5 mouse cellular contexts compared by ENCODE assay signal in genomic region chr11:109342666-109343065, GRCm38 (mm10). TPM values are rescaled to one million over a fixed set of nuclear protein-coding genes. Genes with fewer than 3 reads are reported as not detected.
A peak's percentile ranks its signal among the peaks of the same experiment; 100 is the strongest.
DNase-seq lines count a peak whose midpoint lies in the region; ATAC-seq and TF ChIP-seq lines count a peak whose summit lies in the region.
"Not testable (repeated sequence)": the region's sequence is repeated elsewhere in the genome, so short reads cannot be mapped to it uniquely, and the experiment has no call there.
"Had no signal": no experiment of that assay in that cellular context is flagged by ENCODE, and none has a peak within 500 bp of the region (broad histone marks: within the 10 kb centered on the region; RNA-seq: fewer than 3 reads in every experiment).

No protein-coding gene starts in this region.

- TF ChIP-seq POLR2A in testis, adult 2 months (IDR thresholded peaks at IDR 0.05; ENCODE audit: control insufficient read depth, low read depth, low read length): not testable (repeated sequence)

- TF ChIP-seq EP300 in lung, postnatal 0 days (IDR thresholded peaks at IDR 0.05): peak; percentile 89
- not testable (repeated sequence) for TF ChIP-seq EP300 in stomach, postnatal 0 days (optimal IDR thresholded peaks at IDR 0.05)

- not testable (repeated sequence) for H3K9ac ChIP-seq in lung, postnatal 0 days (replicated peaks; ENCODE audit: low read depth); stomach, postnatal 0 days (ENCODE audit: low read length)

- H3K27me3 ChIP-seq in heart, embryonic 10.5 days (ENCODE audit: insufficient read depth, poor library complexity, severe bottlenecking); lung, postnatal 0 days (replicated peaks; ENCODE audit: insufficient read depth, low read length); stomach, postnatal 0 days (ENCODE audit: control insufficient read depth, insufficient read depth, low read length); testis, adult 2 months (ENCODE audit: control insufficient read depth, insufficient read depth, low read length): not testable (repeated sequence)

- peaks cover 35% of the 10 kb centered on the region for H3K4me1 ChIP-seq in heart, embryonic 10.5 days
- H3K4me1 ChIP-seq in lung, postnatal 0 days (ENCODE audit: insufficient read depth, low read depth, low read length): peaks cover 32% of the 10 kb centered on the region
- not testable (repeated sequence) for H3K4me1 ChIP-seq in stomach, postnatal 0 days (replicated peaks; ENCODE audit: control insufficient read depth, insufficient read depth); testis, adult 2 months (ENCODE audit: control insufficient read depth, insufficient read depth, low read length)

- DNase-seq in heart, embryonic 10.5 days (ENCODE audit: low spot score); stomach, postnatal 0 days (ENCODE audit: low spot score): not testable (repeated sequence)
- peak; percentile 74 for DNase-seq in lung, postnatal 0 days (ENCODE audit: low spot score)

- not testable (repeated sequence) for H3K4me3 ChIP-seq in heart, embryonic 10.5 days; lung, postnatal 0 days (ENCODE audit: low read depth, low read length); stomach, postnatal 0 days (ENCODE audit: low read depth, low read length)
- H3K4me3 ChIP-seq in testis, adult 2 months (ENCODE audit: control insufficient read depth, low read depth, low read length): peak overlapping the region; percentile 88

- not testable (repeated sequence) for H3K4me2 ChIP-seq in lung, postnatal 0 days (replicated peaks; ENCODE audit: low read depth, low read length); stomach, postnatal 0 days (replicated peaks; ENCODE audit: low read depth)

- not testable (repeated sequence) for H3K36me3 ChIP-seq in heart, embryonic 10.5 days; lung, postnatal 0 days (ENCODE audit: insufficient read depth, low read length); stomach, postnatal 0 days (ENCODE audit: control insufficient read depth, insufficient read depth, low read length); testis, adult 2 months (ENCODE audit: control insufficient read depth, insufficient read depth, low read length)

- WGBS in heart, embryonic 10.5 days: 93% methylated on average over 3 of the region's 4 CpGs
- 32% methylated on average over 4 of the region's 4 CpGs for WGBS in lung, postnatal 0 days
- 91% methylated on average over 3 of the region's 4 CpGs for WGBS in stomach, postnatal 0 days

- H3K9me3 ChIP-seq in heart, embryonic 10.5 days; lung, postnatal 0 days (ENCODE audit: low read length); stomach, postnatal 0 days (ENCODE audit: control insufficient read depth, low read length): not testable (repeated sequence)

- 0 out of 2 replicates have a peak overlapping the region, but pooled peaks have one; percentile 4 for H3K27ac ChIP-seq in heart, embryonic 10.5 days
- H3K27ac ChIP-seq in lung, postnatal 0 days (ENCODE audit: low read length); stomach, postnatal 0 days (replicated peaks); testis, adult 2 months (ENCODE audit: control insufficient read depth, insufficient read depth, low read depth, low read length): not testable (repeated sequence)

- not testable (repeated sequence) for TF ChIP-seq CTCF in lung, postnatal 0 days (IDR thresholded peaks at IDR 0.05); stomach, postnatal 0 days (IDR thresholded peaks at IDR 0.05; ENCODE audit: low read depth); testis, adult 2 months (IDR thresholded peaks at IDR 0.05; ENCODE audit: control insufficient read depth, insufficient read depth, insufficient replicate concordance, low read depth, low read length)

- ATAC-seq in lung, postnatal 0 days: peak; percentile 32
- ATAC-seq in stomach, postnatal 0 days (ENCODE audit: low FRiP score, low TSS enrichment): peak; percentile 19; the same call in 1 of the 2 replicates

RNA-seq across cellular contexts. Expression of gene Gna13, which starts 20.0 kb away (rescaled TPM):
- polyA plus RNA-seq in heart, embryonic 10.5 days (2016; fragmentation: Nextera tagmentation; extraction: Ambion mirVana): 20.5 and 23.4 TPM in 2 replicates
- 57.7 and 69.7 TPM in 2 replicates for polyA plus RNA-seq in lung, postnatal 0 days (2015; fragmentation: Nextera tagmentation; extraction: Ambion mirVana)
- polyA plus RNA-seq in stomach, postnatal 0 days (2015; fragmentation: Nextera tagmentation; extraction: Ambion mirVana): 46.5 and 49.5 TPM in 2 replicates
- polyA plus RNA-seq in testis, adult 2 months (2012; rRNA removed): 30.3 and 37.7 TPM in 2 replicates

RNA-seq across cellular contexts. Expression of gene Rgs9, which starts 44.7 kb away (rescaled TPM):
- polyA plus RNA-seq in heart, embryonic 10.5 days (2016; fragmentation: Nextera tagmentation; extraction: Ambion mirVana): 0.75 and 1.0 TPM in 2 replicates
- 3.0 TPM in 2 replicates for polyA plus RNA-seq in lung, postnatal 0 days (2015; fragmentation: Nextera tagmentation; extraction: Ambion mirVana)
- polyA plus RNA-seq in stomach, postnatal 0 days (2015; fragmentation: Nextera tagmentation; extraction: Ambion mirVana): 0.73 and 1.1 TPM in 2 replicates
- polyA plus RNA-seq in testis, adult 2 months (2012; rRNA removed): 0.78 and 1.3 TPM in 2 replicates
- polyA plus RNA-seq: G1E had no signal
